Mouse (Mus musculus): ENCODE results near the gene Sp9.

DNA sequence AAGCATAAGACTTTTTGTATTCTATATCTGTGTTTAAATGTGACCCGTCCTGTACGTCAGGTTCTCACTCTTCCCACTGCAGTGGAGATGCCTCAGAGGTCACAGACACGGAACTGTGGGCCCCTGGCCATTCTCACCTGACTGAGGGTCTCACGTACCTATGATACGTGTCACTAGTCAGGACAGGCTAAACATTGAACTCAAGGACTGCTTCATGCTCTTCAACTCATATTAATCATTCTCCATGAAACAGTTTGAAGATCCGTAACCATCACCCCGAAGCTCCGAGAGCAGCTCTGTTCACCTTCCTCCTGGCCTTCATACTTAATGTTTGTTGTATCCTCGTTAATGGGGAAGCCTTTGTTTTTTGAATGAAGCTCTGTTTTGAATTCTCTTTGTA lies 45.7 kb downstream of the Sp9 start:
- no peak for TF ChIP-seq POLR2A (IDR thresholded peaks at IDR 0.05; ENCODE audit: borderline replicate concordance, control insufficient read depth, low read depth, low read length)
- TF ChIP-seq CTCF (IDR thresholded peaks at IDR 0.05; ENCODE audit: control insufficient read depth, insufficient read depth, low read length) = no peak
